Mouse (Mus musculus): Measurements from ENCODE around the gene Pxt1.

Gene Pxt1

GRCm38 (mm10) chr17:28954416-28954815 lies 10.8 kb upstream of the Pxt1 start:
- no peaks in the 10 kb centered on the region for H3K9me3 ChIP-seq (ENCODE audit: low read length)
- H3K4me3 ChIP-seq (replicated peaks; ENCODE audit: low read length), result peak overlapping the region; percentile 88; the same call in 1 of the 2 replicates
- TF ChIP-seq CTCF (conservative IDR thresholded peaks at IDR 0.05; ENCODE audit: low read length), result no peak
- no peak for TF ChIP-seq NANOG (IDR thresholded peaks at IDR 0.05; ENCODE audit: borderline replicate concordance, low read length)
- no peak for TF ChIP-seq POU5F1 (IDR thresholded peaks at IDR 0.05; ENCODE audit: borderline replicate concordance, low read length)
- H3K4me1 ChIP-seq (replicated peaks; ENCODE audit: low read depth, low read length), result peaks cover 65% of the 10 kb centered on the region
- H3K27me3 ChIP-seq (ENCODE audit: insufficient read depth, low read length), result no peaks in the 10 kb centered on the region
- peaks cover 30% of the 10 kb centered on the region for H3K36me3 ChIP-seq (ENCODE audit: insufficient read depth, low read length)

DNA sequence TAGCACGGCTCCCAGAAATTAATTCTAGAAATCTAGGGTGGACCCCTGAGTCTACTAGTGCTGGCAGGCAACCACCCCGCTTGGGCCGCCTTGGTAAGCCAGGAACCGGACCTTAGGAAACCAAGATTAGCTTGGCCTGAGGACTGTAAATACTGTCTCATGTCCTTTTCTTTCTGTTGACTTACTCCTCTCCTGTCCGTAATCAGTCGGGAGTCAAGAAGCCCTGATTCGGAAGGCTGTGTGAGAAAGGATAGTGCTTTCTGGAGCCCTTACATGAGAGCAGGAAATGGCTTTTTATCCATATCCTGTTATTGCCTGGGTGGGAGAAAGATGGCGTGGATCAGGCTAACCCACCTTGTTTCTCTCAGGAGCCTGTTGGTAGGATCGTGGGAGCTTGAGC lies 9.6 kb upstream of the Pxt1 start:
- Histone ChIP-seq H3K9me3 (ENCODE audit: low read length) (no peaks in the 10 kb centered on the region), H3K4me1 (replicated peaks; ENCODE audit: low read depth, low read length) (peaks cover 62% of the 10 kb centered on the region), H3K27me3 (ENCODE audit: insufficient read depth, low read length) (no peaks in the 10 kb centered on the region), H3K4me3 (replicated peaks; ENCODE audit: low read length) (peak overlapping the region; percentile 88), H3K36me3 (ENCODE audit: insufficient read depth, low read length) (peaks cover 18% of the 10 kb centered on the region)
- TF ChIP-seq NANOG (IDR thresholded peaks at IDR 0.05; ENCODE audit: borderline replicate concordance, low read length), result no peak
- TF ChIP-seq CTCF (conservative IDR thresholded peaks at IDR 0.05; ENCODE audit: low read length), result no peak

DNA sequence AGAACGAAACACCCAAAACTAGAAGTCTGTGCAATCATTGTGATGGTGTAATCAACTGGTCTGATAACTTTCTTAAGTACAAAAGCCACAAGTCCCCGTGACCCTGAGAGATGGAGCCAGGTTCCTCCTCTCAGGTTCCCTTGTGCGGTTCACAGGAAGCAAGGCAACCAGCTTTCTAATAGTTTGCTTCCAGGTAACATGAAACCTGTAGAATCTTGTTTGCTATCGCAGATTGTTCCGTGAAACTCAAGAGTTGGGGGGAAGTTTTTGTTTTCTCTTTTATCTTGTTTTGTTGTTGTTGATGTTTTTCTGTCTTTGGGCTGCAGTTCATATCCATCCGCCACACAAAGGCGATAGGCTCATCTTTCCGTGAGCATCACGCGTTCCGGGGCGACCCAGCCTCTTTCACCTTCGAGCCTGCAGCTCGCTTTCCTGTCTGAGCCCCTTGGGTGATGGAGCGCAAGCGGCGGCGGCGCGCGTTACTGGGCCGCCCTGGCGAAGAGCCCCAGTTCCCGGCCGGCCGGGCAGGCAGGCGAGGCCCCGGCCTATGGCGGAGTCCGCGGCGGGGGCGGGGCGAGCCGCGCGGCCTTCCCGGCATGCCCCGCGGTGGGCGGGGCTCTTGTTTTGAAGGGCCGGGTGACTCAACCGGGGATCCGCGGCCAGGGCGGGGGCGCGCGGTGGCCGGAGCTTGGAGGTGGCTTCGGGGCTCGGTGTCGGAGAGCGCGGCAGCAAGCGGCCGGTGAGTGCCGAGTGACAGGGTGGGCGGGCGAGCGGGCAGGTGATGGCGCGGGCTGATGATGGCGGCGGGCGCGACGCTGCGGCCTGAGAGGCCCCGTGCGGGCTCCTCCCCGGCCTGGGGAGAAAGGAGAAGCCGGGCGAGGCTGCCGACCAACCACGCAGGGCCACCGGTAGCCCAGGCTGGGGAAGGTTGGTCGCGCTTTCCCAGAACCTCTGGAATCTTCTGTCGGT lies 8.5 kb upstream of the Pxt1 start, which contains the start of gene Kctd20:
Kctd20 (plus strand) TSS at position 120 of the 969 bp plus-strand sequence.
- Histone ChIP-seq H3K27me3 (ENCODE audit: insufficient read depth, low read length) (no peaks in the 10 kb centered on the region), H3K36me3 (ENCODE audit: insufficient read depth, low read length) (peaks cover 7% of the 10 kb centered on the region; the same call in 1 of the 2 replicates), H3K9me3 (ENCODE audit: low read length) (peaks cover 5% of the 10 kb centered on the region), H3K4me3 (replicated peaks; ENCODE audit: low read length) (peak within 1 kb of the TSS; percentile 88), H3K4me1 (replicated peaks; ENCODE audit: low read depth, low read length) (peaks cover 53% of the 10 kb centered on the region)
- TF ChIP-seq CTCF (conservative IDR thresholded peaks at IDR 0.05; ENCODE audit: low read length) (no peak), NANOG (IDR thresholded peaks at IDR 0.05; ENCODE audit: borderline replicate concordance, low read length) (no peak), POU5F1 (IDR thresholded peaks at IDR 0.05; ENCODE audit: borderline replicate concordance, low read length) (no peak)

DNA sequence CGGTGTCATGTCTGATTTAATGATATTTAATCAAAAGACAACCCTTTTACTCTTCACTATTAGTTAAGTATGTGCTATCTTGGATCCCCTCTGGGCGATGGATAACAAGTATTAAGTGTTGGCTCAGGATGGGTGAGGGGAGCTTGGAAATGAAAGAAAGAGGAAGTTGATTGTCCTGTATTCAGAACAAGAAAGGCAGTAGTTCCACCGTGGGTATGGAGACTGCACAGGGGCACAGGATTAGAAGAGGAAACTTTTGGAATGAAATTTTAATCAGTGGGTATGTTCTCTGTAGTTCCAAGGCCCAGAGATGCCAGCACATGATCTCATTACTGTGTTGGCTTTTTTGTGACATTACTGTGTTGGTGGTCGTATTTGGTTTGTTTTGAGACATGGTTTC lies 7.1 kb upstream of the Pxt1 start:
- TF ChIP-seq POU5F1 (IDR thresholded peaks at IDR 0.05; ENCODE audit: borderline replicate concordance, low read length), result no peak
- no peak for TF ChIP-seq NANOG (IDR thresholded peaks at IDR 0.05; ENCODE audit: borderline replicate concordance, low read length)
- no peak for TF ChIP-seq CTCF (conservative IDR thresholded peaks at IDR 0.05; ENCODE audit: low read length)
- peaks cover 44% of the 10 kb centered on the region for H3K4me1 ChIP-seq (replicated peaks; ENCODE audit: low read depth, low read length)
- no peaks in the 10 kb centered on the region for H3K36me3 ChIP-seq (ENCODE audit: insufficient read depth, low read length)
- peak overlapping the region; percentile 88 for H3K4me3 ChIP-seq (replicated peaks; ENCODE audit: low read length)
- no peaks in the 10 kb centered on the region for H3K27me3 ChIP-seq (ENCODE audit: insufficient read depth, low read length)
- H3K9me3 ChIP-seq (ENCODE audit: low read length), result peaks cover 7% of the 10 kb centered on the region

DNA sequence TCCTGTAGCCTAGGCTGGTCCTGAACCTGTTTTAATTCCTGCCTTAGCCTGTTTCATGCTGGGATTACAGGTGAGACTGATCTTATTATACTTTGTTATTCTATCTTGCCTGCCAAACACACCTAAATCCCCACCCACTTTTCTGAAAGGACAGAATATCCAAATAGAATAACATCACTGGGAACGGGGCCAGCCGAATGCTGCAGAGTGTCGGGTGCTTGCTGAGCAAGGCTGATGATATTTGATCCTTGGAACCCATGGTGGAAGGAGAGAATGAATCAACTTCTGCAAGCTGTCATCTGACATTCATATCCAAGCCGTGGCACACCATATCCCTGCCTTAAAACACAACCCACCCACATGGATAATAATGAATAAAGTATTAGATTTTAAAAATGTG lies 5.0 kb upstream of the Pxt1 start:
- H3K9me3 ChIP-seq (ENCODE audit: low read length), result peaks cover 7% of the 10 kb centered on the region
- peaks cover 36% of the 10 kb centered on the region for H3K4me1 ChIP-seq (replicated peaks; ENCODE audit: low read depth, low read length)
- H3K4me3 ChIP-seq (replicated peaks; ENCODE audit: low read length), result no peak overlapping the region
- H3K27me3 ChIP-seq (ENCODE audit: insufficient read depth, low read length), result no peaks in the 10 kb centered on the region
- no peak for TF ChIP-seq NANOG (IDR thresholded peaks at IDR 0.05; ENCODE audit: borderline replicate concordance, low read length)
- no peak for TF ChIP-seq POU5F1 (IDR thresholded peaks at IDR 0.05; ENCODE audit: borderline replicate concordance, low read length)
- no peak for TF ChIP-seq CTCF (conservative IDR thresholded peaks at IDR 0.05; ENCODE audit: low read length)
- no peaks in the 10 kb centered on the region for H3K36me3 ChIP-seq (ENCODE audit: insufficient read depth, low read length)

DNA sequence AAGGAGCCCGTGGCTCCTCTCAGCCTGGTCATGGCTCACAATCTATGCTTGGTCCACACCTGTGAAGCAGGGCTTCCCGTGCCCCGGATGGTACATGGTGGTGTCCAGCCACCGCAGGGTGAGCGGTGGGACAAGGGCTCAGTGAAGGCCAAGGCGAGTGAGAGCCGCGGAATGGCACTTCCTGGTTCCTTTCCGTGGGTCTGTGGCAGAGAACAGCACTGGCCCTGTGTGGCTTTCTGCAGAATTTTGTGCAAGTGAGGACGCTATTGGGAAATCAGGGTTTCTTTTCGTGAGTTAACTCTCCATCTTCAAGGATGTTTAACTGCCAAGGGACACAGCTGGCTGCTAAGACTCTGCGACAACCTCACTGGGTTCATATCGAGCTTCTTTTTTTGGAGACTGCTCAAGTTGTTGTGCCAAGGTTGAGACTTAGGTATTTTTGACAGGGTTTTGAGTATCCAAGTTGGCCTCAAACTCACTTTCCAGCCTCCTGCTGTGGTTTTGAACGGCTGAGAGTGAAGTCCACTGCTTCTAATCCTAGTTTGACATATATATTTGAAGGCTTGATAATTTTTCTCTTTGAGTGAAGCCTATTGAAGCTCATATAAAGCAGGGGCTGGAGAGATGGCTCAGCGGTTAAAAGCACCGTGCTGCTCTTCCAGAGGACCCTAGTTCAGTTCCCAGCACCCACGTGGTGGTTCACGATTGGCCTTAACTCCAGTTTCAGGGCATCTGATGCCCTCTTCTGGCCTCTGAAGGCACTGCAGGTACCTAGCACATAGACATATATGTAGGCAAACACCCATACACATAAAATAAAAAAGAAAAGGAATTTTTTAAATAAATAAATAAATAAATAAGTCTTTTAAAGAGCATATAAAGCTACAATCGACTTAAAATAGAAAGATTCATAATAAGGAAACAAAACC lies 3.6 kb upstream of the Pxt1 start:
- Histone ChIP-seq H3K9me3 (ENCODE audit: low read length) (peaks cover 7% of the 10 kb centered on the region), H3K36me3 (ENCODE audit: insufficient read depth, low read length) (no peaks in the 10 kb centered on the region), H3K4me3 (replicated peaks; ENCODE audit: low read length) (no peak overlapping the region), H3K27me3 (ENCODE audit: insufficient read depth, low read length) (no peaks in the 10 kb centered on the region), H3K4me1 (replicated peaks; ENCODE audit: low read depth, low read length) (peaks cover 29% of the 10 kb centered on the region)
- TF ChIP-seq NANOG (IDR thresholded peaks at IDR 0.05; ENCODE audit: borderline replicate concordance, low read length) (no peak), POU5F1 (IDR thresholded peaks at IDR 0.05; ENCODE audit: borderline replicate concordance, low read length) (no peak), CTCF (conservative IDR thresholded peaks at IDR 0.05; ENCODE audit: low read length) (peak; percentile 49)

- Histone ChIP-seq H3K4me1 (replicated peaks; ENCODE audit: low read depth, low read length) (peaks cover 21% of the 10 kb centered on the region), H3K27me3 (ENCODE audit: insufficient read depth, low read length) (no peaks in the 10 kb centered on the region), H3K36me3 (ENCODE audit: insufficient read depth, low read length) (no peaks in the 10 kb centered on the region), H3K9me3 (ENCODE audit: low read length) (peaks cover 32% of the 10 kb centered on the region), H3K4me3 (replicated peaks; ENCODE audit: low read length) (no peak overlapping the region)
- no peak for TF ChIP-seq CTCF (conservative IDR thresholded peaks at IDR 0.05; ENCODE audit: low read length)
- TF ChIP-seq NANOG (IDR thresholded peaks at IDR 0.05; ENCODE audit: borderline replicate concordance, low read length), result no peak
- TF ChIP-seq POU5F1 (IDR thresholded peaks at IDR 0.05; ENCODE audit: borderline replicate concordance, low read length), result no peak
Observed at GRCm38 (mm10) chr17:28944481-28944880, 841 bp upstream of the Pxt1 start.

GRCm38 (mm10) chr17:28942101-28942500 lies 1.5 kb downstream of the Pxt1 start:
- Histone ChIP-seq H3K9me3 (ENCODE audit: low read length) (peaks cover 43% of the 10 kb centered on the region), H3K4me1 (replicated peaks; ENCODE audit: low read depth, low read length) (peaks cover 18% of the 10 kb centered on the region), H3K4me3 (replicated peaks; ENCODE audit: low read length) (no peak overlapping the region), H3K27me3 (ENCODE audit: insufficient read depth, low read length) (no peaks in the 10 kb centered on the region), H3K36me3 (ENCODE audit: insufficient read depth, low read length) (no peaks in the 10 kb centered on the region)
- TF ChIP-seq POU5F1 (IDR thresholded peaks at IDR 0.05; ENCODE audit: borderline replicate concordance, low read length) (no peak), CTCF (conservative IDR thresholded peaks at IDR 0.05; ENCODE audit: low read length) (no peak), NANOG (IDR thresholded peaks at IDR 0.05; ENCODE audit: borderline replicate concordance, low read length) (no peak)

Measured in E14TG2a.4 (cell line).